Mouse (Mus musculus): ENCODE measurements around the gene Gm525.
"Not testable (repeated sequence)": the region's sequence is repeated elsewhere in the genome, so short reads cannot be mapped to it uniquely, and the experiment has no call there.

The Gm525 gene

GRCm38 (mm10) chr11:89065297-89065696, 8.3 kb upstream of the Gm525 start:
- no peak for DNase-seq

- DNase-seq = no peak
These were observed 7.5 kb upstream of the Gm525 start for GRCm38 (mm10) chr11:89066126-89066525.

DNA sequence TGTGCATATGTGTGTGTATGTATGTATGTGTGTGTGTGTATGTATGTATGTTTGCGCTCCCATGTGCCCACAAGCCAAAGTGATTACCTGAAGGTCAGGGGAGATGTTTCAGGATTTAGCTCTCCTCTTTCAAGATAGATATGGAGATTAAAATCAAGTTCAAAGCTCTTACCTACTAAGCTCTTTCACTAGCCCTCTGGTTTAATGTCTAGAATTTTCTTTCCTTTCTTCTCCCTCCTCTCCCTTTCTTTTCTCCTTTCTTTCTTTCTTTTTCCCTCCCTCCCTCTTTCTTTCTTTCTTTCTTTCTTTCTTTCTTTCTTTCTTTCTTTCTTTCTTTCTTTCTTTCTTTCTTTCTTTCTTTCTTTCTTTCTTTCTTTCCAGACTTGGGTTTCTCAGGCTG, 6.9 kb upstream of the Gm525 start, which contains the start of gene Dgke:
Gene Dgke (minus strand): TSS at position 101 of the 400 bp plus-strand sequence.
- no peak for DNase-seq

GRCm38 (mm10) chr11:89067301-89067822, 6.3 kb upstream of the Gm525 start:
- DNase-seq = no peak

DNA sequence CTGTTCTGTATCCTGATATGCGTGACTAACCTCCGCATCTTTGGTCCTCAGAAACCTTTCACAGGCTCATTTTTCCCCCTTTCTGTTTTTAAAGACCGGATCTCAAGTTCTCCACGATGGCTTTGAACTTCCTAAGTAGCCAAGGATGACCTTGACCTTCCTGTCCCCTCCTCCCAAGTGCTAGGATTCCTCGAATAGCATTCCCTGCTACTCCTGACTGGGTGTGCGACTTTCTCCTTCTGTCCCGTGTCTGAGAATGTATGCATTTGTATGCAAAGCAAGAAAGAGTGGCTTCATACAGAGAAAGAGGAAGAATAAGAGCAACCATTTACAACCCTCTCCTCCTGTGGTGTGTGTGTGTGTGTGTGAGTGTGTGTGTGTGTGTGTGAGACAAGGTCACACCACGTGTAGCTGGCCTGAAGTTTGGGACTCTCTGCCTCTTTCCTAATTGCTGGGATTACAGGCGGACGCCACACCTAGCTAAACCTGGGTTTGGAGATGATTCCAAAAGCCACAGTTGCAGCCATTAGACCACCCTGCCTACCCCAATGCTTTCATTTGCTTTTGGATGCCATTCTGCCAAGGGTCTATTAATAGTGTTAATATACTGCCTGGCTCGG, 5.7 kb upstream of the Gm525 start:
- no peak for DNase-seq

DNA sequence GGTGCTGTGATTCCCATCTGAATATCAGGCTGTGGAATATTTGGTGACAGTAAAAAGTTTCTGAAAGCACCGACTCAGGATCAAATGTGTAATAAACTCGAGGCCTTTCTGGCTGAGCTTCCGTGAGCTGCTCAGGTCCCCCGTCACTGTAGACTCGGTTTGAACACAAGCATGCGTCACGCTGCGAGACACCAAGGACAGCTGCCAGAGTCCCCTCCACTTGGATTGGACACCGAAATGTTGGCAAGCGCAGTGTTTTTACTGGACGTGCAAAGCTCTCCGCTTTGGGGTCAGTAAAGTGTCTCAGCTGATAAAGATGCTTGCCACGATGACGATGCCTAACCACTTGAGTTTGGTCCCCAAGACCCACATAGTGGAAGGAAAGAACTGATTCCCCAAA, 5.0 kb upstream of the Gm525 start:
- no peak for DNase-seq

GRCm38 (mm10) chr11:89069303-89069702, 4.3 kb upstream of the Gm525 start:
- peak; percentile 52 to 71 for DNase-seq

DNA sequence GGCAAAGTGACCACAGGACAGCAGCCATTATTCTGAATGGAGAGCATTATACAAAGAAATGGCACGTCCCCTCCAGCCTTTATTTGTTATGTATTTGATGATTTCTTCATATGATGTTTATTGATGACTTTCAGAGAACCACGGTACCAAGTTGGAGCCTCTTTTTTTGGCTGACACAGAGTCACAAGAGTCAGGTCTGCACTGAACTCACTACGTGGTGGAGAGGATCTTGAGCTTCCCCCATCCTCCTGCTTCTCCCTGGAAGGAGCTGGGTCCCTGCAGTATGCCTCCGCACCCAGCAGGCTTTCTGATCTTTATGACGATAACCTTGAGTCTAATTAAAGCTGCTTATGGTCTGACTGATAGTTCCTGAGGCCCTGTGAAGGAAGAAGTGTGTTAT, 2.1 kb upstream of the Gm525 start:
- DNase-seq = no peak

GRCm38 (mm10) chr11:89074783-89075413, 1.3 kb downstream of the Gm525 start:
- no peak for DNase-seq

- DNase-seq = no peak
These were observed 2.8 kb downstream of the Gm525 start for GRCm38 (mm10) chr11:89076370-89076821.

DNA sequence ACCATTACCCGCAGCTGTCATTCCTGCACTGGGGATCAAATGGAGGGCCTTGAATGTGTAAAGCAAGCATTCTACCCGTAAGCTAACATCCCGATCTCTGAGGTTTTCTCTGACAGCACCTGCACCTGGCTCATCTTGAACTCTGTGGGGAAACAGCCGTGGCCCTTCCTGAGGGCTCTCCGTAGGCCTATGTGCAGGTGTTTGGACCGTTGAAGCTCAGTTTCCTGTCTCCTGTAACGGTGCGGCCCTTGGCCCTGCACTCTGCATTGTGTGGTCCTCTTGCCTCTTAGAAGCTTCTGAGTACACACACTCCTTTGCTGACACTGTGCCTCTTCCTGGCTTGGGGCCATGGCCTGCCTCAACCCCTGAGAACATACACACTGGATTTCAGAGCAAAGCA, 4.0 kb downstream of the Gm525 start:
- no peak for DNase-seq

GRCm38 (mm10) chr11:89078305-89078704, 4.7 kb downstream of the Gm525 start:
- no peak for DNase-seq

- peak; percentile 88 to 90 for DNase-seq
These were observed 5.5 kb downstream of the Gm525 start for GRCm38 (mm10) chr11:89078996-89079680.

- not testable (repeated sequence) for DNase-seq
These were observed 8.3 kb downstream of the Gm525 start for GRCm38 (mm10) chr11:89081906-89082305.

DNA sequence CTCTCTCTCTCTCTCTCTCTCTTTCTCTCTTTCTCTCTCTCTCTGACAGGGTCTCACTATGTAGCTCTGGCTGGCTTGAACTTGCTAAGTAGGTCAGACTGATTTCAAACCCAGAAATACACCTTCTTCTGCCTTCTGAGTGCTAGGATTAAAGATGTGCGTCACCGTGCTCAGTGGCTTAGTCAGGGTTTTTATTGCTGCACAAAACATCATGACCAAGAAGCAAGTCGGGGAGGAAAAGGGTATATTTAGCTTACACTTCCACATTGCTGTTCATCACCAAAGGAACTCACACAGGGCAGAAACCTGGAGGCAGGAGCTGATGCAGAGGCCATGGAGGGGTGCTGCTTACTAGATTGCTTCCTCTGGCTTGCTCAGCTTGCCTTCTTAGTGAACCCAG, 9.1 kb downstream of the Gm525 start:
- DNase-seq = not testable (repeated sequence)

DNA sequence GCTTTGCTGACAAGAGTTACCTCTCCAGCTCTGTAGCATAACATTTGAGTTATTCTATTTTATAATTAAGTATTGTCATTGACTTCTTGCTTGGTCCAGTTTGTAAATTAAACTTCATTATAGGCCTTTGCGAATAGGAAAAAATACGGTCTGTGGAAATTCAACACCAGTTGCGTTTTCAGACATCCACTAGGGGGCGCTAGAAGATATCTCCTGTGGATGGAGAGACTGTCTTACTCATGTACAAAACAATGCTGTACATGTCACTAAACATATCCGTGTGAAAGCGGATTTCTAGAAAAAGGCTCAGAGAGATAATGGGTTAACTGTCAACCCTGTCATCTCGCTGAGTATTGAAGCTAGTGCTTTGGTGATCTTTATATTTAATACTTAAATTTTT, 11.0 kb downstream of the Gm525 start:
- DNase-seq = peak in 1 of 2 experiments; percentile 29

GRCm38 (mm10) chr11:89086208-89086809, 12.7 kb downstream of the Gm525 start:
- no peak for DNase-seq

DNA sequence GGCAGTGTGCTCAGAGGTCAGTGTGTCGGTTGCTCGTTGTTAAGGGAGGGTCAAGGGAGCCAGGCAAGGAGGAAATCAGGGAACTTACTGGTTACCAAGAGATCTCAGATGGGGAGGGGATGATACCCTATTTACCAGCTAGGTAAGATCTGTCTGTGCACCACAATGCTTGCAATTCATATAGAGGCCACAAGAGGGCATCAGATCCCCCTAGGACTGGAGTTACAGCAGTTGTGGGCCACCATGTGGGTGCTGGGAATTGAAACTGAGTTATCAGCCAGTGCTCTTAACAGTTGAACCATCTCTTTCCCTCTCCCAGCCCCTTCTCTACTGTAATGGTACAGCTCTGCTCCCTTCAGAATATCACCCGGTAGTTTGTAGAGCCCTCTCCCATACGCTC, 15.1 kb downstream of the Gm525 start:
- DNase-seq = no peak

GRCm38 (mm10) chr11:89090359-89090758, 16.7 kb downstream of the Gm525 start:
- not testable (repeated sequence) for DNase-seq

GRCm38 (mm10) chr11:89092714-89093113, 19.1 kb downstream of the Gm525 start:
- DNase-seq = no peak

DNA sequence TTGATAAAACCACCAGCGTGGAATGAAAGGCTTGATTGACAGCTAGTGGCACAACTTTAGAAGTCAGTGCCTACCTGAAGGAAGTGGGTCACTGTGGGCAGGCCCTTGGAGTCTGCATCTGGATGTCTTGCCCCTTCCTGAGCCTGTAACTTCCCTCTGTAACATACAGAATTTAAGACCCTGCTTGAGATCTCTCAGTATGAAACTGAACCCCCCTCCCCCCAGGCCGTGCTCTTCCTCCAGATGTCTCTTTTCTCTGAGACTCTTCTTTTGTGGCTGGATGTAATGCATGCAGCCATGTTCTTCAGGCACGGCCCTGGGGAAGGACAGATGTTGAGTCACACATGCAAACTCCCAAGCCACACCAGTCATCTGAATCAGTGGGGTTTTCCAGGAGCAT, 21.7 kb downstream of the Gm525 start:
- DNase-seq = no peak

DNA sequence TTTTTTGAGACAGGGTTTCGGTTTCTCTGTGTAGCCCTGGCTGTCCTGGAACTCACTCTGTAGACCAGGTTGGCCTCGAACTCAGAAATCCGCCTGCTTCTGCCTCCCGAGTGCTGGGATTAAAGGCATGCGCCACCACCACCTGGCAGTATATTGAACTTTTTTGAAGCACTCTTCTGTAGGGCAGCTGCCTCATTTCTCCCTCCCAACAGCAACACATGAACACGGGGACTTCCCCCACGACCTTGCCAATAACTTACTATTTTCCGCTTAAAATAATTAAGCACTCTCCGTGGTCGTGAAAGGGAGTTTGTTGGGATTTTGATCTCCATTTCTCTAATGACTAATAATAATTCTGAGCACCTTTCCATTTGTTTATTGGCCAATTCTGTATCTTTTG, 23.7 kb downstream of the Gm525 start:
- not testable (repeated sequence) for DNase-seq

GRCm38 (mm10) chr11:89098083-89098835, 24.6 kb downstream of the Gm525 start:
- no peak for DNase-seq
